Mouse (Mus musculus) lung, adult 2 months (tissue): Measurements from ENCODE around the gene N4bp1. TPM values are rescaled to one million over a fixed set of nuclear protein-coding genes. Genes with fewer than 3 reads are reported as not detected.
A peak's percentile ranks its signal among the peaks of the same experiment; 100 is the strongest.

ENCODE experiments used
- DNase-seq: peaks from one replicate; pipeline ENCODE4 v3.0.0; 2022
- H3K4me1 ChIP-seq: fragments of 200-500 bp; 2 replicates; pipeline ENCODE4 v1.6.1; 2011; ENCODE audit warnings: low read length; ENCODE audit not compliant: control insufficient read depth, insufficient read depth
- H3K4me3 ChIP-seq: fragments of 200-500 bp; replicated peaks from 2 replicates; pipeline ENCODE3; 2011; ENCODE audit warnings: low read depth, mild to moderate bottlenecking, control low read depth, low read length; ENCODE audit errors: extremely low read depth
- CTCF ChIP-seq: fragments of 200-500 bp; IDR thresholded peaks from 2 replicates; pipeline ENCODE4 v1.5.1; 2011; ENCODE audit warnings: mild to moderate bottlenecking, low read length, control low read depth; ENCODE audit not compliant: insufficient read depth
- POLR2A ChIP-seq: fragments of 200-500 bp; IDR thresholded peaks from 2 replicates; pipeline ENCODE4 v1.6.1; 2011; ENCODE audit warnings: low read depth, mild to moderate bottlenecking, control low read depth, low read length, borderline replicate concordance; ENCODE audit errors: extremely low read depth
- WGBS: fragments of 180-500 bp; shearing (Covaris S2); methylation state at CpG from one replicate; pipeline ENCODE4 v1.1.7; 2018; 5-methylcytosine and 5-hydroxymethylcytosine counted together
- polyA plus RNA-seq: library from polyadenylated mRNA; depleted of rRNA; stranded (reverse); fragments of >200 nt; gene quantifications from 2 replicates; pipeline ENCODE4 v1.2.3, GENCODE M21; 2012

Gene N4bp1
- polyA plus RNA-seq, 1 experiment = 18.9 TPM

DNA sequence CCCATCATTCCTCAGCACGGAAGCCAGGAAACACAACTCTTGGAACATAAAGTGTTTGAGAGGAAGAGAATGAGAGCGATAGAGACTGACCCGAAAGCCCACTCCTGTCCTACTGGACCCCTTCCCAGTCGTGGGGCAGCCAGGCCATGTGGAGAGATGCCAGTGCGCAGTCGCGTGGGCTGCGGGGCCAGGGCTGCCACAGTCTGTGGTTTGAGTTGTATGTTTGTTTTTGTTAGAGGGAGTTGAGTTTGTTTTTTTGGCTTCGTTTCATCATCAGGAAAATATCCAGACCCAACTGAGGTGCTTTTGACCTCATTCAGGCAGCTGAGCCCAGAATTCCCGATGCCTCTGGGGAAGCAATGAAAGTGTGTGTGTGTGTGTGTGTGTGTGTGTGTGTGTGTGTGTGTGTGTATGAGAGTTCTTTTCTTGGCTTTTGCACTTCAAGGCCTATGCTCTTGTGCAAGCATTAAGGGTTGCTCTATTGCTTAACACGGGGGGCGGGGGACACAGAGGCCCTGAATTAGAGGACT is 97.1 kb downstream of the N4bp1 start:
- 26% methylated on average over 12 of the region's 12 CpGs for WGBS
- Histone ChIP-seq H3K4me1 (peaks cover 8% of the 10 kb centered on the region), H3K4me3 (peak overlapping the region; percentile 6)
- no peak for TF ChIP-seq POLR2A
- peak; percentile 29 for DNase-seq

DNA sequence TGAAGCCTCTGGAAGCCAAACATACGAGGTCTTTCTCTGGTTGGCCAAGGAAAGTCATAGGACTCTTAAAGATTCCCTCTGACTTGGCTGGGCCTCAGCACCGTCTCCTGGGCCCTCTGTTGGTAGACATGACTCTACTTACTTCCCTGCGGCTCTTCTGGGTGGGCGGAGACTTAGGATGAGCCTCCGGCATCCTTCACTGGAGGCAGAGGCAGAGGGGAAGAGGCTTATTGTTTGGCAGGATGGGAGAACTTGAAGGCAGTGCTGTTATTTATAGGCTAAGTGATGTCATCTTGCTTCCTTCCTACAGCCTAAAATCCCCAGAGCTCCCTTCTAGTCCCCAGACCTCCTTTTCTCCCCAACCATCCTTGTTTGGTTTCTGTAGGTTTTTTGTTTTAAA is 98.6 kb downstream of the N4bp1 start:
- WGBS = 46% methylated on average over 5 of the region's 5 CpGs
- no peak overlapping the region for H3K4me3 ChIP-seq
- no peak for TF ChIP-seq CTCF
- TF ChIP-seq POLR2A = no peak
- DNase-seq = no peak
- peaks cover 8% of the 10 kb centered on the region for H3K4me1 ChIP-seq

DNA sequence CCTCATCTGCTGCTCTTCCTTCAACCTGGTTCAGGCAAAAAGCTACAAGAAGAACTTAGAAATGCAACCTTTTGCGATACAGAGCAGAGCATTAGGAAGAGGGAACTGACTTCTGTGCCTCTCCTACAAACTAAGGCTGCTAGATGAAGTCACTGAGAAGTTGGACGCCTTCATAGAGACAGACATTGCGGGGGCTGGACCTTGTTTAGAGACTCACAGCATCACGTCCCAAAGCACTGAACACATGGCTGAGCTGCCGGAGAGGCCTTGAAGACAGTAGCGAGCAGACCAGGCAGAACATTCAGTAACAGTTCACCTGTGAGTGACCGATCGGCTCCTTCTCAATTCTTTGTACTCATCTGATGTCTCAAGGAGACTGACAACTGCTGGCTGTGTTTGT is 104.0 kb downstream of the N4bp1 start:
- peaks cover 4% of the 10 kb centered on the region; the same call in 1 of the 2 replicates for H3K4me1 ChIP-seq
- DNase-seq = no peak
- WGBS = 91% methylated on average over 8 of the region's 8 CpGs
- TF ChIP-seq CTCF = no peak
- TF ChIP-seq POLR2A = no peak
- H3K4me3 ChIP-seq = no peak overlapping the region

DNA sequence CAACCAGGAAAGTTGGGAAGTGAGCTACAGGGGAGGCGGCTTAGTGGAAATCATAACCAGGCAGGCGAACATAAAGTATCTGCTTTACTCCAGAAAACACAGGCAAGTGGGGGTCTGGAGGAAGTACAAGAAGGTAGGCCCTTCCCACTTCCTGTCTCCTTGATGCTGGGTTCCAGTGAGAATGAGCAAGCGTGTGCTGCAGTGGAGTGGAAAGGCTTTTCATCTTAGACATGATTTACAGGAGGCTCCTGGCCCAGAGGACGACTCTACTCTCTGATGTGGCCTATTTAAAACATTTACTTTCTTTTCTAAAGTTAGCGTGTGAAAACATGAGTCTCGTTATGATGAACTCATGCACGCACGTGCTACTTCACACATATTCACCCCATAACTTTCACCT is 105.9 kb downstream of the N4bp1 start:
- 63% methylated on average over 8 of the region's 8 CpGs for WGBS
- H3K4me1 ChIP-seq = peaks cover 4% of the 10 kb centered on the region; the same call in 1 of the 2 replicates
- DNase-seq = no peak
- no peak overlapping the region for H3K4me3 ChIP-seq
- TF ChIP-seq CTCF = no peak

DNA sequence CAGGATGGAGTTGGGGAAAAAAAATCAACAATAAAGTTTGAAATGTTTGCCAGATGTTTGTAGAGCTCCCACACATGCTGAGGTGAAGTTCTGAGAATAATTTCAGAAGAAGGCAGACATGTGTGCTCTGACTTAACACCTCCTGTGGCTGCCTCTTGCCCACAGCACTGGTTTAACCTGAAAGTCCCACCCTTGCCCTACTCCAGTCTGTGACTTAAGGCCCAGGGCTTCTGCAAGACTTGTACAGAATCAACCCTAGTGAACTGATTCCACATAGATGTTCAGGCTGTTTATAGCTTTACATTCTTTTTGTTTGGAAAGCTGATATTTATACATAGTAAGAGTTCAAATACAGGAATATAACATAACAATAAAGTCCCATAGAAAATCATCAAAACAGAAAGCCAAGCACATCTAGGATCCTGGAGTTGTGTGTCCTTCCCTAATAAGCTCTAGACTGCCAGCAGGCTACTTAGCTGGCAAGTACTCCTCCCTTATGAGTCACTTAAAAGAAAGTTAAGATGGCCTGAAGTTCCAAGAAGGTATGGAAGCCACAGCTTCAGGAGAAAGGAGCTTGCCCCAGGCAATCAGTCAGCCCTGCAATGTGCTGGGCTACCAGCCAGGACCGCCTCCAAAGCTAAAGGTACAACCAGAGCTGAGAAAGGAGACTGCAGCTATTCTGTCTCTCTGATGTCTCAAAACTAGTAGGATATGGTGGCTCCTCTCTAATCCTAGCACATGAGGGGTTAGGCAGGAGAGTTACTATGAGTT is 114.9 kb downstream of the N4bp1 start:
- TF ChIP-seq CTCF (no peak), POLR2A (no peak)
- no peak for DNase-seq
- no peak overlapping the region for H3K4me3 ChIP-seq
- H3K4me1 ChIP-seq = 0 out of 2 replicates have a peak, but pooled peaks cover 3% of the 10 kb centered on the region
- WGBS = 77% methylated on average over 1 of the region's 1 CpGs

DNA sequence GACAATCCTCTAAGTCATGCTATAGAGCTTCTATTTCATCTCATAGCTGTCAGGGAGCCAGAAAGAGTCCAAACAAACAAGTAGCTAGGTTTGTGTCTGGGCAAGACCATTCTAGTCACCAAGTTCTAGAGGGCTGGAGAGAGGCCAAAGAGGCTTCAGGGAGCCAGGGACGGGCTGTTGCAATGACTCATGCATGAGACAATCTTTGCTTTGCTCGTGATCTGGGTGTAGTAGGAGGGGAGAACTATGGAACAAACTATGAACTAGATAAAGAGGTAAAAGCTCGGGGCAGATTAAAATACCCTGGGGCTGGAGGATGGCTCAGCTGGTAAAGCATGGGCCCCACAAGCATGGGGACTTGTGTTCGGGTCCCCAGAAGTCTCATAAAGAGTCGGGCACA is 116.6 kb downstream of the N4bp1 start:
- TF ChIP-seq CTCF (no peak), POLR2A (no peak)
- 50% methylated on average over 5 of the region's 5 CpGs for WGBS
- DNase-seq = peak; percentile 45
- Histone ChIP-seq H3K4me3 (no peak overlapping the region), H3K4me1 (0 out of 2 replicates have a peak, but pooled peaks cover 3% of the 10 kb centered on the region)

DNA sequence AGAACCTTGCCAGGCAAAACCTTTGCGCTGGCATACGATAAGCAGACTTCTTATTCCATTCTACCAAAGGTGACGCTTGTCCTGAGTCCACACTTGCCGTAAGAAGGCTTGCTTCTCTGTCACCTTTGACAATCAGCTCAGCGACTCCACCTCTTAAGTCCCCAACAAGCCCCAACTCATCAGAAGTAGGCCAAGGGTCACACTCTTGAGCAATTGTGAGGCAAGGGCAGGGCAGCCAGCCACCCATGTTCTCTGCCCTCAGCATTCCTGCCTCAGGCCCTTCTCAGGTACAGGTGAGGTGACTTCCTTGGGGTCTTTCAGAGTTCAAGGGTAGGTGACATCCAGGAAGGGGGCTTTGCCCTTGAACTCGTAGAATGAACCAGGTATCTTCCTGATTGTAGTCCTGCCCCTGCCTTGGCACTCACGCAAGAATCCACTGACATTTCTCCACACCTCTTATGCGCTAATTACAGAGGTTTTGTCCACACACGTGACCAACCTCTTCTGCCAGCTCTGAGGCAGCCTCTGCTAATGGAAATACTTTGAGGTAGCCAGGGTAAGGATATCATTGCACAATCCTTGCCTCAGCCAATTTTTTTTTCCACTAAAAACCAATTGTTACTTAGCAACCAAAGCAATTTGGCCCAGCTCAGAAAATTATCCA is 118.4 kb downstream of the N4bp1 start:
- Histone ChIP-seq H3K4me1 (0 out of 2 replicates have a peak, but pooled peaks cover 3% of the 10 kb centered on the region), H3K4me3 (no peak overlapping the region)
- TF ChIP-seq POLR2A (no peak), CTCF (no peak)
- 64% methylated on average over 9 of the region's 9 CpGs for WGBS
- DNase-seq = peak; percentile 71

DNA sequence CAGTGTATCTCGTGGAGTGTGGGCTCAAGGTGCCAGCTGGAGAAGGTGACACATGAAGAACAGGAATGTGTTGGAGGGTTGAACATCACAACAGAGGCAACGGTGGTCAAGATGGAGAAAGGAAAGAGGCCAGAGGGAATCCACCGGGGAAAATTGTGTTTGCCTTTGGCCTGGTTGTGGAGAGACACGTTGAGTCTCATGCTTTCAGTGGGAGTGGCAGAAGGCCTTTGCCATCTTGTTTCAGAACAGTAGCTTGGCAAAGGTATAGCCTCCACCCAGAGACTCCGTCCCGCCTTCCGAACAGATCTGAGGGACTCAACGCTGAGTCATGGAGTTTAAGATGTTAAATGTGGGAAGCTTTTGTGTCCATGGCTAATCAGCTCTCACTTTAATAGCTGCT is 119.4 kb downstream of the N4bp1 start:
- WGBS = 80% methylated on average over 8 of the region's 8 CpGs
- H3K4me1 ChIP-seq = 0 out of 2 replicates have a peak, but pooled peaks cover 3% of the 10 kb centered on the region
- H3K4me3 ChIP-seq = no peak overlapping the region
- DNase-seq = no peak
- TF ChIP-seq CTCF (no peak), POLR2A (no peak)

DNA sequence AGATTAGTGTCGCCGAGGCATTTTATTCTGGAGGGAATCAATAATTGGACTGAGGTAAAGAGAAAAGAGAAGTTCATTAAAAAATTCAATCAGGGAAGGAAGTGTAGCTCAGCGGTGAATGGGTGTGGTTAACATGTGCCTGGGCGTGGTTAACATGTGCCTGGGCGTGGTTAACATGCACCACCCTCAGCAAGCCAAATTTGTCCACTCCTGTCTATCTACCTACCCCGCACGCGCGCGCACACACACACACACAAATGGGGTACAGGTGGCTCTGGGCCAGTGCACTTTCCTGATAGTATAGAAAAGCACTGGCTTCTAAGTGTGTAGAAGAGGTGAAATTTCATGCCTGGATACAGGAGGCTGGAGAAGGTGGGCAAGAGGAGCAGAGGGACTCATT is 119.9 kb downstream of the N4bp1 start:
- WGBS = 84% methylated on average over 10 of the region's 10 CpGs
- DNase-seq = no peak
- Histone ChIP-seq H3K4me1 (0 out of 2 replicates have a peak, but pooled peaks cover 3% of the 10 kb centered on the region), H3K4me3 (no peak overlapping the region)
- TF ChIP-seq POLR2A = no peak
- TF ChIP-seq CTCF = no peak
